8 mouse cellular contexts compared by ENCODE assay signal in genomic region chr11:111065635-111066298, GRCm38 (mm10). TPM values are rescaled to one million over a fixed set of nuclear protein-coding genes. Genes with fewer than 3 reads are reported as not detected.
DNase-seq lines count a peak whose midpoint lies in the region; ATAC-seq and TF ChIP-seq lines count a peak whose summit lies in the region.

TSS of gene Kcnj2 (plus strand) at chr11:111066164.

- peak within 1 kb of the TSS; percentile 53 for H3K9ac ChIP-seq in forebrain, embryonic 16.5 days (replicated peaks; ENCODE audit: low read depth, low read length)
- peak within 1 kb of the TSS; percentile 54 for H3K9ac ChIP-seq in neural tube, embryonic 14.5 days (replicated peaks; ENCODE audit: low read depth, low read length)

- H3K36me3 ChIP-seq in E14TG2a.4 (ENCODE audit: insufficient read depth, low read length) = no peaks in the 10 kb centered on the region
- H3K36me3 ChIP-seq in forebrain, embryonic 16.5 days (ENCODE audit: control insufficient read depth, insufficient read depth) = no peaks in the 10 kb centered on the region
- H3K36me3 ChIP-seq in neural tube, embryonic 14.5 days (ENCODE audit: control insufficient read depth, insufficient read depth, low read length) = no peaks in the 10 kb centered on the region
- no peaks in the 10 kb centered on the region for H3K36me3 ChIP-seq in testis, adult 2 months (ENCODE audit: control insufficient read depth, insufficient read depth, low read length)

- H3K4me2 ChIP-seq in forebrain, embryonic 16.5 days (ENCODE audit: low read length) = peak within 1 kb of the TSS; percentile 96
- peak within 1 kb of the TSS; percentile 100 for H3K4me2 ChIP-seq in neural tube, embryonic 14.5 days (ENCODE audit: low read depth, low read length)

- H3K9me3 ChIP-seq in E14TG2a.4 (ENCODE audit: low read length) = no peaks in the 10 kb centered on the region
- no peaks in the 10 kb centered on the region for H3K9me3 ChIP-seq in forebrain, embryonic 16.5 days (ENCODE audit: control insufficient read depth, low read length)
- H3K9me3 ChIP-seq in neural tube, embryonic 14.5 days (ENCODE audit: control insufficient read depth, low read length) = no peaks in the 10 kb centered on the region

- TF ChIP-seq CTCF in E14TG2a.4 (conservative IDR thresholded peaks at IDR 0.05; ENCODE audit: low read length) = no peak
- no peak for TF ChIP-seq CTCF in testis, adult 2 months (IDR thresholded peaks at IDR 0.05; ENCODE audit: control insufficient read depth, insufficient read depth, insufficient replicate concordance, low read depth, low read length)

- intact Hi-C loops in heart, postnatal 36 days (cut with DNase I) = loop anchor here (5.0 kb wide), 2 partner anchors 147 to 382 kb away; no protein-coding TSS in a partner anchor

- ATAC-seq in forebrain, embryonic 16.5 days = peak; percentile 99
- ATAC-seq in neural tube, embryonic 14.5 days (ENCODE audit: low read depth) = peak; percentile 99

- H3K4me1 ChIP-seq in E14TG2a.4 (replicated peaks; ENCODE audit: low read depth, low read length) = peaks cover 16% of the 10 kb centered on the region
- peaks cover 22% of the 10 kb centered on the region for H3K4me1 ChIP-seq in forebrain, embryonic 16.5 days (replicated peaks; ENCODE audit: control insufficient read depth, insufficient read depth, low read length)
- H3K4me1 ChIP-seq in neural tube, embryonic 14.5 days (ENCODE audit: control insufficient read depth, insufficient read depth, low read length) = no peaks in the 10 kb centered on the region
- peaks cover 15% of the 10 kb centered on the region for H3K4me1 ChIP-seq in testis, adult 2 months (ENCODE audit: control insufficient read depth, insufficient read depth, low read length)

- peaks cover 36% of the 10 kb centered on the region for H3K27me3 ChIP-seq in E14TG2a.4 (ENCODE audit: insufficient read depth, low read length)
- peaks cover 15% of the 10 kb centered on the region for H3K27me3 ChIP-seq in forebrain, embryonic 16.5 days (replicated peaks; ENCODE audit: control insufficient read depth, insufficient read depth, low read length)
- H3K27me3 ChIP-seq in neural tube, embryonic 14.5 days (ENCODE audit: control insufficient read depth, insufficient read depth, low read length) = no peaks in the 10 kb centered on the region
- H3K27me3 ChIP-seq in testis, adult 2 months (ENCODE audit: control insufficient read depth, insufficient read depth, low read length) = no peaks in the 10 kb centered on the region

- H3K27ac ChIP-seq in forebrain, embryonic 16.5 days (ENCODE audit: low read length) = 0 out of 2 replicates have a peak within 1 kb of the TSS, but pooled peaks have one; percentile 28
- H3K27ac ChIP-seq in neural tube, embryonic 14.5 days (ENCODE audit: low read depth, low read length) = 0 out of 2 replicates have a peak within 1 kb of the TSS, but pooled peaks have one; percentile 16
- peak within 1 kb of the TSS; percentile 91 for H3K27ac ChIP-seq in testis, adult 2 months (ENCODE audit: control insufficient read depth, insufficient read depth, low read depth, low read length)

- TF ChIP-seq POLR2A in testis, adult 2 months (IDR thresholded peaks at IDR 0.05; ENCODE audit: control insufficient read depth, low read depth, low read length) = peak; percentile 75

- under 1% methylated on average over 28 of the region's 28 CpGs for WGBS in forebrain, embryonic 16.5 days
- under 1% methylated on average over 26 of the region's 28 CpGs for WGBS in neural tube, embryonic 14.5 days

- peak within 1 kb of the TSS; percentile 86 for H3K4me3 ChIP-seq in E14TG2a.4 (replicated peaks; ENCODE audit: low read length)
- H3K4me3 ChIP-seq in forebrain, embryonic 16.5 days (replicated peaks; ENCODE audit: low read length) = peak within 1 kb of the TSS; percentile 74
- H3K4me3 ChIP-seq in neural tube, embryonic 14.5 days (ENCODE audit: low read depth, low read length) = peak within 1 kb of the TSS; percentile 49
- peak within 1 kb of the TSS; percentile 97 for H3K4me3 ChIP-seq in testis, adult 2 months (ENCODE audit: control insufficient read depth, low read depth, low read length)

- DNase-seq in cerebellum, adult 18-20 months = peak; percentile 49 to 58
- DNase-seq in heart, postnatal 36 days = peak; percentile 93 to 94
- DNase-seq in layer of hippocampus, adult 18-20 months (ENCODE audit: low spot score in 2 of 2) = peak; percentile 88 to 96
- peak; percentile 95 for DNase-seq in lung, adult 18-20 months

RNA-seq across cellular contexts. Expression of gene Kcnj2, which starts in this region (rescaled TPM):
- polyA plus RNA-seq in forebrain, embryonic 16.5 days (2015; fragmentation: Nextera tagmentation; extraction: Ambion mirVana) = 1.5 and 2.3 TPM in 2 replicates
- 10 to 100 TPM; 43.6 to 46.8 TPM for total RNA-seq in heart, postnatal 36 days (2021)
- 1 to 10 TPM; 8.3 to 9.5 TPM for total RNA-seq in layer of hippocampus, adult 18-20 months (2021)
- polyA plus RNA-seq in neural tube, embryonic 14.5 days (2014; fragmentation: Nextera tagmentation; extraction: Ambion mirVana) = 0.61 and 0.70 TPM in 2 replicates
- polyA plus RNA-seq in testis, adult 2 months (2012; rRNA removed) = 0.09 and 0.19 TPM in 2 replicates

Comparison
In these comparisons a context has a peak if more than half of its experiments do, and no peak if none do; other contexts are left out.
1. Peak in every context shown above with its lines: DNase-seq, ATAC-seq, H3K4me3 ChIP-seq and H3K27ac ChIP-seq.
2. RNA of gene Kcnj2 (total RNA-seq): 43.6 to 46.8 TPM in heart, postnatal 36 days; 8.3 to 9.5 TPM in layer of hippocampus, adult 18-20 months; every median in the first group is over 4 times any median in the second.
3. Peak in ATAC-seq, H3K4me3 ChIP-seq, H3K27ac ChIP-seq, H3K9ac ChIP-seq and H3K4me2 ChIP-seq in neural tube, embryonic 14.5 days; RNA of the gene not detected or under 1 TPM.
4. H3K27ac ChIP-seq: peak in every context shown above with its lines; median percentile 91 in testis, adult 2 months; 28 in forebrain, embryonic 16.5 days; 16 in neural tube, embryonic 14.5 days.